26 mouse cellular contexts compared by ENCODE assay signal in genomic region chr7:133762696-133763095, GRCm38 (mm10). TPM values are rescaled to one million over a fixed set of nuclear protein-coding genes. Genes with fewer than 3 reads are reported as not detected.
A peak's percentile ranks its signal among the peaks of the same experiment; 100 is the strongest.
DNase-seq lines count a peak whose midpoint lies in the region; ATAC-seq lines count a peak whose summit lies in the region.
"Had no signal": no experiment of that assay in that cellular context is flagged by ENCODE, and none has a peak within 500 bp of the region (broad histone marks: within the 10 kb centered on the region; RNA-seq: fewer than 3 reads in every experiment).

No protein-coding gene starts in this region.

- H3K4me3 ChIP-seq in megakaryocyte, embryonic 14.5 days (replicated peaks): peak overlapping the region; percentile 4
- H3K4me3 ChIP-seq: embryonic facial prominence, embryonic 12.5 days; embryonic facial prominence, embryonic 15.5 days; forebrain, embryonic 13.5 days; heart, adult 2 months; hindbrain, embryonic 12.5 days; hindbrain, embryonic 15.5 days had no signal

- H3K36me3 ChIP-seq in megakaryocyte, embryonic 14.5 days (replicated peaks; ENCODE audit: low read length): peaks cover 15% of the 10 kb centered on the region
- H3K36me3 ChIP-seq: embryonic facial prominence, embryonic 12.5 days; embryonic facial prominence, embryonic 15.5 days; hindbrain, embryonic 12.5 days; hindbrain, embryonic 15.5 days had no signal

- H3K27me3 ChIP-seq in megakaryocyte, embryonic 14.5 days (replicated peaks): peaks cover 2% of the 10 kb centered on the region
- H3K27me3 ChIP-seq: embryonic facial prominence, embryonic 12.5 days; embryonic facial prominence, embryonic 15.5 days; forebrain, embryonic 13.5 days; hindbrain, embryonic 12.5 days; hindbrain, embryonic 15.5 days; Patski had no signal

- no peak for ATAC-seq in megakaryocyte, adult 5-6 weeks (ENCODE audit: poor library complexity, severe bottlenecking)
- ATAC-seq: forebrain, embryonic 13.5 days; forebrain, embryonic 16.5 days; Patski had no signal

- H3K9me3 ChIP-seq in megakaryocyte, embryonic 14.5 days: peaks cover 13% of the 10 kb centered on the region
- H3K9me3 ChIP-seq: embryonic facial prominence, embryonic 12.5 days; hindbrain, embryonic 12.5 days; hindbrain, embryonic 15.5 days had no signal

- H3K4me1 ChIP-seq in megakaryocyte, embryonic 14.5 days: peaks cover 27% of the 10 kb centered on the region

- DNase-seq in heart, adult 11 months: peak; percentile 33
- no peak for DNase-seq in heart, adult 8-10 months (ENCODE audit: low spot score)
- DNase-seq in 3T3-L1 (ENCODE audit: low read depth, low spot score): peak; percentile 49
- DNase-seq in Muller cell, postnatal 12 days (ENCODE audit: inconsistent ontology term): peak; percentile 61
- DNase-seq in lung, postnatal 36 days: no peak
- no peak for DNase-seq in right cerebral cortex, postnatal 4 days
- DNase-seq: adrenal gland, postnatal 10 days; adrenal gland, postnatal 36 days; cerebellum, adult 2 months; cerebellum, adult 9-11 months; cerebellum, postnatal 25 days; gastrocnemius, postnatal 14 days; heart, adult 2 months had no signal

RNA-seq across cellular contexts. Expression of gene Fank1, which starts 14.0 kb away (rescaled TPM):
- total RNA-seq in heart, adult 8-10 months (2022): not detected
- polyA plus RNA-seq in megakaryocyte, embryonic 14.5 days (2012; ENCODE audit: insufficient read depth, low replicate concordance): not detected in 2 replicates
- not detected in 2 replicates for total RNA-seq in megakaryocyte, adult 5-6 weeks (2015)
- total RNA-seq in megakaryocyte, adult 5-6 weeks (2017): not detected in 2 replicates
- total RNA-seq: gastrocnemius, adult 18-20 months; heart, adult 2 months; heart, postnatal 25 days; hematopoietic stem cell, adult 5-6 weeks had no signal
- polyA plus RNA-seq: heart, embryonic 14.5 days had no signal

RNA-seq across cellular contexts. Expression of gene Dhx32, which starts 19.8 kb away (rescaled TPM):
- 10 to 100 TPM; 42.9 to 61.1 (median 50.7) TPM for total RNA-seq in heart, adult 8-10 months (2022)
- polyA plus RNA-seq in megakaryocyte, embryonic 14.5 days (2012; ENCODE audit: insufficient read depth, low replicate concordance): 1.7 TPM in 2 replicates
- 4.0 and 7.0 TPM in 2 replicates for total RNA-seq in megakaryocyte, adult 5-6 weeks (2015)
- 17.7 and 25.4 TPM in 2 replicates for total RNA-seq in megakaryocyte, adult 5-6 weeks (2017)

RNA-seq across cellular contexts. Expression of gene Uros, which starts 52.8 kb away (rescaled TPM):
- total RNA-seq in heart, adult 8-10 months (2022): 10 to 100 TPM; 22.1 to 25.5 (median 23.2) TPM
- polyA plus RNA-seq in megakaryocyte, embryonic 14.5 days (2012; ENCODE audit: insufficient read depth, low replicate concordance): 1.6 TPM in 1 of 2 replicates, not detected in the other
- total RNA-seq in megakaryocyte, adult 5-6 weeks (2015): 9.0 and 14.0 TPM in 2 replicates
- 13.1 and 14.3 TPM in 2 replicates for total RNA-seq in megakaryocyte, adult 5-6 weeks (2017)

RNA-seq across cellular contexts. Expression of gene Bccip, which starts 53.6 kb away (rescaled TPM):
- 10 to 100 TPM; 48.8 to 59.6 (median 59.1) TPM for total RNA-seq in heart, adult 8-10 months (2022)
- polyA plus RNA-seq in megakaryocyte, embryonic 14.5 days (2012; ENCODE audit: insufficient read depth, low replicate concordance): 14.0 and 58.2 TPM in 2 replicates
- 59.0 and 61.6 TPM in 2 replicates for total RNA-seq in megakaryocyte, adult 5-6 weeks (2015)
- 66.8 and 70.6 TPM in 2 replicates for total RNA-seq in megakaryocyte, adult 5-6 weeks (2017)

Comparison
In these comparisons a context has a peak if more than half of its experiments do, and no peak if none do; other contexts are left out.
1. DNase-seq: peak in heart, adult 11 months (single experiment), 3T3-L1 (single experiment) and Muller cell, postnatal 12 days (single experiment); none in heart, adult 8-10 months (single experiment), lung, postnatal 36 days (single experiment) and right cerebral cortex, postnatal 4 days (single experiment).